In the genomic region with DNA sequence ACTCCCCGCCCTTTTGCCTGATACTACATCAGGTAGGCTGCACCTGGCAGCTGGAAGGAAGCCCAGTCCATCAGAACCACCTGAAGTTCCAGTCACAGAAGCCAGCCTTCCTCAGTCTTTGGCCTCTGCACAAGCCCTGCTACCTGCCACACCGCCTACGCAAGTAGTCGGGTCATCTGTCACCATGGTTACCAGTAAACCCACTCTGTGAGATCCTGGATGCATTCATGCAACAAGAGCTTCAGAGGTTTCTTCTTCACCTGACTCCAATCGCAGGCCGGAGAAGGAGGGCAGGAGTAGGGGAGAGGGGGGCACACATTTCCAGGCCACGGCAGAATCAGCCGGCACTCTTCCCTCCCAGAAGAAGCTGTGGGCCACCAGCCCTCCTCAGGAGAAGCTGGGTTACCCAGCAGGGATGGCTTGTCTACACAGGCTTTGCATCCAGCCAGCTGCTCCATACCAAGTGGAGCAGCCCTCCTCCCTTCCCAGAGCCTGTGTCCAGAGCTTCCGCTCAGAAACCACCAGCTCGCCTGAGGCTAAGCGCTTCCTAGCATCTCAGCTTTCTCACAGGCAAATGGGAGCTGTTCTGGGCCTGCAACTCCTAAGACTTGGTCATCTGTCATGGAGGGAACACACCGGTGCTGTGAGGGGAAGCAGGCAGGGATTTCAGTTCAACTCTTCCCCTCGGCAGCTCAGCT, we compare ENCODE assay signal across 16 mouse cellular contexts. TPM values are rescaled to one million over a fixed set of nuclear protein-coding genes. Genes with fewer than 3 reads are reported as not detected.
DNase-seq lines count a peak whose midpoint lies in the region; ATAC-seq lines count a peak whose summit lies in the region.
"Had no signal": no experiment of that assay in that cellular context is flagged by ENCODE, and none has a peak within 500 bp of the region (broad histone marks: within the 10 kb centered on the region; RNA-seq: fewer than 3 reads in every experiment).

No protein-coding gene starts in this region.

- H3K36me3 ChIP-seq in midbrain, embryonic 11.5 days (ENCODE audit: control insufficient read depth, insufficient read depth, low read length), result no peaks in the 10 kb centered on the region
- H3K36me3 ChIP-seq in midbrain, embryonic 10.5 days, result no peaks in the 10 kb centered on the region
- 0 out of 2 replicates have a peak, but pooled peaks cover 2% of the 10 kb centered on the region for H3K36me3 ChIP-seq in midbrain, embryonic 14.5 days (ENCODE audit: control insufficient read depth, insufficient read depth, low read length)
- H3K36me3 ChIP-seq in intestine, embryonic 15.5 days, result no peaks in the 10 kb centered on the region
- H3K36me3 ChIP-seq: embryonic facial prominence, embryonic 15.5 days; forebrain, embryonic 15.5 days had no signal

- no peak for ATAC-seq in midbrain, embryonic 11.5 days (ENCODE audit: low FRiP score)
- no peak for ATAC-seq in midbrain, embryonic 14.5 days (ENCODE audit: low FRiP score, low TSS enrichment)
- ATAC-seq in intestine, embryonic 15.5 days, result no peak
- ATAC-seq: forebrain, embryonic 15.5 days; Patski had no signal

- H3K9me3 ChIP-seq in midbrain, embryonic 11.5 days (ENCODE audit: control insufficient read depth, low read length), result no peaks in the 10 kb centered on the region
- no peaks in the 10 kb centered on the region for H3K9me3 ChIP-seq in midbrain, embryonic 10.5 days (replicated peaks)
- H3K9me3 ChIP-seq in midbrain, embryonic 14.5 days (ENCODE audit: control insufficient read depth, low read length), result no peaks in the 10 kb centered on the region
- H3K9me3 ChIP-seq in intestine, embryonic 15.5 days, result no peaks in the 10 kb centered on the region
- H3K9me3 ChIP-seq: embryonic facial prominence, embryonic 15.5 days; forebrain, embryonic 15.5 days had no signal

- 80% methylated on average over 13 of the region's 13 CpGs for WGBS in midbrain, embryonic 11.5 days
- 83% methylated on average over 13 of the region's 13 CpGs for WGBS in midbrain, embryonic 10.5 days
- WGBS in midbrain, embryonic 14.5 days, result 69% methylated on average over 13 of the region's 13 CpGs
- 68% methylated on average over 13 of the region's 13 CpGs for WGBS in intestine, embryonic 15.5 days

- H3K4me2 ChIP-seq in midbrain, embryonic 11.5 days, result no peak overlapping the region
- no peak overlapping the region for H3K4me2 ChIP-seq in midbrain, embryonic 14.5 days (ENCODE audit: low read length)
- H3K4me2 ChIP-seq in intestine, embryonic 15.5 days (replicated peaks), result no peak overlapping the region
- H3K4me2 ChIP-seq: embryonic facial prominence, embryonic 15.5 days; forebrain, embryonic 15.5 days had no signal

- peaks cover 8% of the 10 kb centered on the region for H3K4me1 ChIP-seq in midbrain, embryonic 11.5 days (ENCODE audit: control insufficient read depth, insufficient read depth, low read length)
- peaks cover 37% of the 10 kb centered on the region for H3K4me1 ChIP-seq in midbrain, embryonic 10.5 days
- peaks cover 23% of the 10 kb centered on the region for H3K4me1 ChIP-seq in midbrain, embryonic 14.5 days (ENCODE audit: control insufficient read depth, insufficient read depth, low read length)
- peaks cover 26% of the 10 kb centered on the region for H3K4me1 ChIP-seq in intestine, embryonic 15.5 days (replicated peaks)

- H3K9ac ChIP-seq in midbrain, embryonic 11.5 days (ENCODE audit: low read length), result no peak overlapping the region
- H3K9ac ChIP-seq in midbrain, embryonic 14.5 days (replicated peaks; ENCODE audit: low read length), result no peak overlapping the region
- H3K9ac ChIP-seq in intestine, embryonic 15.5 days, result no peak overlapping the region
- H3K9ac ChIP-seq: embryonic facial prominence, embryonic 15.5 days; forebrain, embryonic 15.5 days had no signal

- peaks cover 26% of the 10 kb centered on the region for H3K27me3 ChIP-seq in midbrain, embryonic 11.5 days (ENCODE audit: control insufficient read depth, insufficient read depth, low read length)
- H3K27me3 ChIP-seq in midbrain, embryonic 10.5 days (ENCODE audit: low read depth, poor library complexity, severe bottlenecking), result peaks cover 44% of the 10 kb centered on the region
- peaks cover 24% of the 10 kb centered on the region for H3K27me3 ChIP-seq in midbrain, embryonic 14.5 days (ENCODE audit: control insufficient read depth, insufficient read depth, low read length)
- peaks cover 25% of the 10 kb centered on the region for H3K27me3 ChIP-seq in intestine, embryonic 15.5 days (replicated peaks)
- H3K27me3 ChIP-seq: Patski had no signal

- DNase-seq in embryo, embryonic 11 days, result peak; percentile 12
- no peak for DNase-seq in embryo, embryonic 10.5 days (ENCODE audit: low spot score)
- peak; percentile 57 for DNase-seq in midbrain, embryonic 11.5 days (ENCODE audit: low spot score, missing footprints)
- no peak for DNase-seq in midbrain, embryonic 10.5 days (ENCODE audit: low spot score)
- peak; percentile 83 for DNase-seq in cerebellum, adult 9-11 months
- DNase-seq in midbrain, embryonic 14.5 days, result peak; percentile 14
- no peak for DNase-seq in c-Kit-positive CD71-positive TER-119-positive erythroid progenitor cells, embryonic 14.5 days (ENCODE audit: low spot score)
- DNase-seq: adrenal gland, adult 2 months; heart, postnatal 14 days; kidney, adult 11 months; lung, adult 2 months had no signal

- no peak overlapping the region for H3K4me3 ChIP-seq in midbrain, embryonic 11.5 days (ENCODE audit: low read depth, low read length)
- H3K4me3 ChIP-seq in midbrain, embryonic 10.5 days, result no peak overlapping the region
- H3K4me3 ChIP-seq in midbrain, embryonic 14.5 days (replicated peaks; ENCODE audit: low read depth, low read length), result no peak overlapping the region
- no peak overlapping the region for H3K4me3 ChIP-seq in intestine, embryonic 15.5 days (replicated peaks)
- H3K4me3 ChIP-seq: embryonic facial prominence, embryonic 15.5 days; forebrain, embryonic 15.5 days; megakaryocyte, embryonic 14.5 days had no signal

- H3K27ac ChIP-seq in midbrain, embryonic 11.5 days (ENCODE audit: low read depth, low read length), result no peak overlapping the region
- no peak overlapping the region for H3K27ac ChIP-seq in midbrain, embryonic 10.5 days (replicated peaks)
- no peak overlapping the region for H3K27ac ChIP-seq in midbrain, embryonic 14.5 days (replicated peaks; ENCODE audit: low read depth, low read length)
- H3K27ac ChIP-seq in intestine, embryonic 15.5 days, result no peak overlapping the region
- H3K27ac ChIP-seq: embryonic facial prominence, embryonic 15.5 days; forebrain, embryonic 15.5 days had no signal

RNA-seq across cellular contexts. Expression of a gene that starts 2.8 kb away (rescaled TPM):
- polyA plus RNA-seq in midbrain, embryonic 11.5 days (2014; fragmentation: Nextera tagmentation; extraction: Ambion mirVana), result 2.5 and 2.9 TPM in 2 replicates
- polyA plus RNA-seq in midbrain, embryonic 10.5 days (2016; fragmentation: Nextera tagmentation; extraction: Ambion mirVana), result 1.5 and 1.7 TPM in 2 replicates
- polyA plus RNA-seq in midbrain, embryonic 14.5 days (2014; fragmentation: Nextera tagmentation; extraction: Ambion mirVana), result 3.9 and 4.4 TPM in 2 replicates
- polyA plus RNA-seq in intestine, embryonic 15.5 days (2015; fragmentation: Nextera tagmentation; extraction: Ambion mirVana), result 1.1 and 1.2 TPM in 2 replicates

RNA-seq across cellular contexts. Expression of a gene that starts 3.1 kb away (rescaled TPM):
- polyA plus RNA-seq in midbrain, embryonic 11.5 days (2014; fragmentation: Nextera tagmentation; extraction: Ambion mirVana), result 4.6 and 5.8 TPM in 2 replicates
- 4.4 and 5.3 TPM in 2 replicates for polyA plus RNA-seq in midbrain, embryonic 10.5 days (2016; fragmentation: Nextera tagmentation; extraction: Ambion mirVana)
- 6.1 and 8.5 TPM in 2 replicates for polyA plus RNA-seq in midbrain, embryonic 14.5 days (2014; fragmentation: Nextera tagmentation; extraction: Ambion mirVana)
- 3.3 and 3.6 TPM in 2 replicates for polyA plus RNA-seq in intestine, embryonic 15.5 days (2015; fragmentation: Nextera tagmentation; extraction: Ambion mirVana)

RNA-seq across cellular contexts. Expression of a gene that starts 42.4 kb away (rescaled TPM):
- 37.1 and 38.1 TPM in 2 replicates for polyA plus RNA-seq in midbrain, embryonic 11.5 days (2014; fragmentation: Nextera tagmentation; extraction: Ambion mirVana)
- polyA plus RNA-seq in midbrain, embryonic 10.5 days (2016; fragmentation: Nextera tagmentation; extraction: Ambion mirVana), result 52.3 and 58.3 TPM in 2 replicates
- polyA plus RNA-seq in midbrain, embryonic 14.5 days (2014; fragmentation: Nextera tagmentation; extraction: Ambion mirVana), result 9.4 and 10.8 TPM in 2 replicates
- 53.7 and 55.4 TPM in 2 replicates for polyA plus RNA-seq in intestine, embryonic 15.5 days (2015; fragmentation: Nextera tagmentation; extraction: Ambion mirVana)

Comparison
In these comparisons a context has a peak if more than half of its experiments do, and no peak if none do; other contexts are left out.
1. DNase-seq: peak in embryo, embryonic 11 days (single experiment), midbrain, embryonic 11.5 days (single experiment), cerebellum, adult 9-11 months (single experiment) and midbrain, embryonic 14.5 days (single experiment); none in embryo, embryonic 10.5 days (single experiment), midbrain, embryonic 10.5 days (single experiment) and c-Kit-positive CD71-positive TER-119-positive erythroid progenitor cells, embryonic 14.5 days (single experiment).